Mouse (Mus musculus): ENCODE results near the gene Btbd18. TPM values are rescaled to one million over a fixed set of nuclear protein-coding genes. Genes with fewer than 3 reads are reported as not detected.

Btbd18 gene
- total and polyA plus RNA-seq, 3 experiments = 0.04 to 0.24 TPM; not detected in 1

DNA sequence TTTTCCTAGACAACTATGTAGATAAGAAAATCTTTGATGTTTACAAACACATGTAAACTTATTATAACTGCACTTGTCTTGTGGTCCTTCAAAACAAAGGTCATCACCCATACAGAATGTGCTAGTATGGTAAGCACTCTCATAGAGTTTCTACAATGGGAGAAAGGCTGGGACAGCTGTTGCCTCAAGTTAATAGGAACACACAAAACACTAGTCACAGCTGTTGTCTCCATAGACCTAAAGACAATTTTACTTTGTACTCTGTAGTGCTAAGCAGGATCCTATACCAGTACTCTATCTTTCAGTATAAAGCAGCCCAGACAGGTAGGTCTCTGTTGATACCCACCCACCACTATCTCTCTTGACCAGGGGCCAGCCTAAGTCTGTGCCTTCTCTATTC lies 18.0 kb upstream of the Btbd18 start:
- Histone ChIP-seq H3K36me3 (replicated peaks in 1 of 2; ENCODE audit: control insufficient read depth in 1 of 2, insufficient read depth in 1 of 2, low read length in 1 of 2) (no peaks in the 10 kb centered on the region), H3K27ac (ENCODE audit: insufficient read depth, low read depth) (no peak overlapping the region), H3K79me2 (replicated peaks; ENCODE audit: control insufficient read depth, extremely low read depth, insufficient read depth, poor library complexity, severe bottlenecking) (no peaks in the 10 kb centered on the region), H3K4me1 (ENCODE audit: control insufficient read depth in 1 of 2, insufficient read depth in 2 of 2) (no peaks in the 10 kb centered on the region), H3K27me3 (replicated peaks) (no peaks in the 10 kb centered on the region), H3K4me3 (replicated peaks in 1 of 3; ENCODE audit: low read depth in 2 of 3, low read length in 2 of 3, poor library complexity in 1 of 3) (no peak overlapping the region), H3K4me2 (ENCODE audit: insufficient read depth, low read depth, poor library complexity, severe bottlenecking) (no peak overlapping the region), H3K9ac (ENCODE audit: insufficient read depth, low read depth) (no peak overlapping the region), H3K9me3 (replicated peaks; ENCODE audit: low read length) (no peaks in the 10 kb centered on the region)
- dilution Hi-C loops (cut with MboI; ENCODE audit: extremely low pct_ligation_motif_present, extremely low pct_unique_long_range_greater_than_20kb, low sequenced_read_pairs) = no loop called here
- no peak for DNase-seq (ENCODE audit: extremely low read depth)
- in situ Hi-C loops (cut with MboI; ENCODE audit: low pct_ligation_motif_present, low pct_unique_long_range_greater_than_20kb, low sequenced_read_pairs) = no loop called here
- TF ChIP-seq SIN3A (IDR thresholded peaks at IDR 0.05; ENCODE audit: low read length) (no peak), PAX5 (IDR thresholded peaks at IDR 0.05; ENCODE audit: low read length) (no peak), MEF2A (IDR thresholded peaks at IDR 0.05; ENCODE audit: borderline replicate concordance, low read depth, low read length) (no peak), E2F4 (IDR thresholded peaks at IDR 0.05; ENCODE audit: insufficient replicate concordance, low read depth, low read length) (no peak), MXI1 (IDR thresholded peaks at IDR 0.05; ENCODE audit: low read depth, low read length) (no peak), NRF1 (IDR thresholded peaks at IDR 0.05; ENCODE audit: low read depth, low read length) (no peak), RAD21 (IDR thresholded peaks at IDR 0.05; ENCODE audit: low read depth, low read length) (no peak), UBTF (IDR thresholded peaks at IDR 0.05; ENCODE audit: low read depth, low read length) (no peak), ZMIZ1 (IDR thresholded peaks at IDR 0.05; ENCODE audit: low read depth, low read length) (no peak), MYC (IDR thresholded peaks at IDR 0.05; ENCODE audit: low read depth, low read length) (no peak), ZNF384 (IDR thresholded peaks at IDR 0.05; ENCODE audit: low read depth, low read length) (no peak), ZKSCAN1 (IDR thresholded peaks at IDR 0.05; ENCODE audit: borderline replicate concordance, low read depth, low read length) (no peak), CTCF (conservative IDR thresholded peaks at IDR 0.05 in 1 of 2, IDR thresholded peaks at IDR 0.05 in 1 of 2; ENCODE audit: low read depth in 2 of 2, low read length in 2 of 2) (no peak)

DNA sequence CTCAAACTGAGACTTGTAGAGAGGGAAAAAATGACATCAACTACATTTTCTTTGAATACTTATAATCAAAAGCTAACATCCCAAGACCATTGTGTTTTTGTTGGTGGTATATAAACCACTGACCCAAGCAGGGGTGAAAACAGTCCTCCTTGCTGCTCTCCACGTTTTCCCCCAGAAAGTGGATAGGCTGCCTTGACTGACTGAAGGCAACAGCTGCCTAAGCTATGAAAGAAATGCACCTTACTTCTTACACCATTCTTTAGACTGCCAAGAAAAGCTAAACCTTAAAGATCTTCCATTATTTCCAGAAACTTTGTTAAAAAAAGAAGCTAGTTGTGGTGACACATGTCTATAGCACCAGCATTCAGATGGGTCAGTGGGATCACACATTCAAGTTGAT lies 12.7 kb upstream of the Btbd18 start:
- in situ Hi-C loops (cut with MboI; ENCODE audit: low pct_ligation_motif_present, low pct_unique_long_range_greater_than_20kb, low sequenced_read_pairs) = no loop called here
- Histone ChIP-seq H3K36me3 (replicated peaks in 1 of 2; ENCODE audit: control insufficient read depth in 1 of 2, insufficient read depth in 1 of 2, low read length in 1 of 2) (no peaks in the 10 kb centered on the region), H3K9ac (ENCODE audit: insufficient read depth, low read depth) (no peak overlapping the region), H3K27me3 (replicated peaks) (no peaks in the 10 kb centered on the region), H3K9me3 (replicated peaks; ENCODE audit: low read length) (no peaks in the 10 kb centered on the region), H3K4me1 (ENCODE audit: control insufficient read depth in 1 of 2, insufficient read depth in 2 of 2) (no peaks in the 10 kb centered on the region), H3K27ac (ENCODE audit: insufficient read depth, low read depth) (no peak overlapping the region), H3K4me3 (replicated peaks in 1 of 3; ENCODE audit: low read depth in 2 of 3, low read length in 2 of 3, poor library complexity in 1 of 3) (no peak overlapping the region), H3K79me2 (replicated peaks; ENCODE audit: control insufficient read depth, extremely low read depth, insufficient read depth, poor library complexity, severe bottlenecking) (peaks cover 2% of the 10 kb centered on the region; the same call in 1 of the 2 replicates), H3K4me2 (ENCODE audit: insufficient read depth, low read depth, poor library complexity, severe bottlenecking) (no peak overlapping the region)
- dilution Hi-C loops (cut with MboI; ENCODE audit: extremely low pct_ligation_motif_present, extremely low pct_unique_long_range_greater_than_20kb, low sequenced_read_pairs) = no loop called here
- TF ChIP-seq ETS1 (conservative IDR thresholded peaks at IDR 0.05; ENCODE audit: low read depth, low read length) (no peak), RCOR1 (conservative IDR thresholded peaks at IDR 0.05; ENCODE audit: low read depth, low read length) (no peak), UBTF (IDR thresholded peaks at IDR 0.05; ENCODE audit: low read depth, low read length) (no peak), CHD1 (IDR thresholded peaks at IDR 0.05; ENCODE audit: low read depth, low read length) (no peak), MXI1 (IDR thresholded peaks at IDR 0.05; ENCODE audit: low read depth, low read length) (no peak), ELF1 (IDR thresholded peaks at IDR 0.05; ENCODE audit: low read depth, low read length) (no peak), ZKSCAN1 (IDR thresholded peaks at IDR 0.05; ENCODE audit: borderline replicate concordance, low read depth, low read length) (no peak), MEF2A (IDR thresholded peaks at IDR 0.05; ENCODE audit: borderline replicate concordance, low read depth, low read length) (no peak), IRF4 (IDR thresholded peaks at IDR 0.05; ENCODE audit: low read depth, low read length) (no peak), CHD2 (IDR thresholded peaks at IDR 0.05; ENCODE audit: low read length) (no peak), CTCF (conservative IDR thresholded peaks at IDR 0.05 in 1 of 2, IDR thresholded peaks at IDR 0.05 in 1 of 2; ENCODE audit: low read depth in 2 of 2, low read length in 2 of 2) (no peak), SIN3A (IDR thresholded peaks at IDR 0.05; ENCODE audit: low read length) (no peak), PAX5 (IDR thresholded peaks at IDR 0.05; ENCODE audit: low read length) (no peak), USF2 (conservative IDR thresholded peaks at IDR 0.05; ENCODE audit: low read depth, low read length) (no peak), MAFK (IDR thresholded peaks at IDR 0.05; ENCODE audit: insufficient replicate concordance, low read length) (no peak), USF1 (IDR thresholded peaks at IDR 0.05; ENCODE audit: low read depth, low read length) (no peak), ZNF384 (IDR thresholded peaks at IDR 0.05; ENCODE audit: low read depth, low read length) (no peak), ZMIZ1 (IDR thresholded peaks at IDR 0.05; ENCODE audit: low read depth, low read length) (no peak), GABPA (IDR thresholded peaks at IDR 0.05; ENCODE audit: insufficient replicate concordance, low read depth, low read length) (no peak)
- no peak for DNase-seq (ENCODE audit: extremely low read depth)

Measured in CH12.LX (cell line).